Mouse (Mus musculus) frontal cortex, adult 2 months (tissue): ENCODE results near the gene Vwa8. TPM values are rescaled to one million over a fixed set of nuclear protein-coding genes. Genes with fewer than 3 reads are reported as not detected.

Experiments
- DNase-seq, 2 experiments: peaks; one replicate each; pipeline ENCODE4 v3.0.0; 2022; ENCODE audit warnings: low spot score in 1 of 2; ENCODE audit errors: extremely low spot score in 1 of 2
- polyA plus RNA-seq: library from polyadenylated mRNA; depleted of rRNA; stranded (reverse); fragments of >200 nt; gene quantifications from 2 replicates; pipeline ENCODE4 v1.2.3, GENCODE M21; 2012

Vwa8 gene
- polyA plus RNA-seq, 1 experiment: 27.9 TPM

GRCm38 (mm10) chr14:79164925-79165324, 316.1 kb downstream of the Vwa8 start:
- DNase-seq: no peak

- no peak for DNase-seq
Measured at GRCm38 (mm10) chr14:79174526-79174925, 325.7 kb downstream of the Vwa8 start.

GRCm38 (mm10) chr14:79177754-79178153, 328.9 kb downstream of the Vwa8 start:
- peak; percentile 30 to 68 for DNase-seq

- DNase-seq: no peak
Measured at GRCm38 (mm10) chr14:79178247-79178646, 329.4 kb downstream of the Vwa8 start.

- DNase-seq: no peak
Measured at GRCm38 (mm10) chr14:79180078-79180730, 331.4 kb downstream of the Vwa8 start.

- no peak for DNase-seq
Measured at GRCm38 (mm10) chr14:79181748-79182147, 332.9 kb downstream of the Vwa8 start.

GRCm38 (mm10) chr14:79182801-79183200, 333.9 kb downstream of the Vwa8 start:
- DNase-seq: peak in 1 of 2 experiments; percentile 0

GRCm38 (mm10) chr14:79183261-79183660, 334.4 kb downstream of the Vwa8 start:
- DNase-seq: peak in 1 of 2 experiments; percentile 0

GRCm38 (mm10) chr14:79184071-79184470, 335.2 kb downstream of the Vwa8 start:
- DNase-seq: peak in 1 of 2 experiments; percentile 0

- DNase-seq: peak in 1 of 2 experiments; percentile 15
Measured at GRCm38 (mm10) chr14:79185018-79185685, 336.3 kb downstream of the Vwa8 start.

- DNase-seq: peak in 1 of 2 experiments; percentile 9
Measured at GRCm38 (mm10) chr14:79186976-79187375, 338.1 kb downstream of the Vwa8 start.

- DNase-seq: no peak
Measured at GRCm38 (mm10) chr14:79196711-79197110, 347.9 kb downstream of the Vwa8 start.

GRCm38 (mm10) chr14:79198066-79198465, 349.2 kb downstream of the Vwa8 start:
- DNase-seq: no peak

- DNase-seq: peak in 1 of 2 experiments; percentile 45
Measured at GRCm38 (mm10) chr14:79200133-79200891, 351.5 kb downstream of the Vwa8 start.

- peak in 1 of 2 experiments; percentile 49 for DNase-seq
Measured at GRCm38 (mm10) chr14:79200892-79201285, 352.0 kb downstream of the Vwa8 start.

- no peak for DNase-seq
Measured at GRCm38 (mm10) chr14:79202722-79203362, 354.0 kb downstream of the Vwa8 start.

- DNase-seq: peak in 1 of 2 experiments; percentile 43
Measured at GRCm38 (mm10) chr14:79203496-79204158, 354.8 kb downstream of the Vwa8 start.

- DNase-seq: no peak
Measured at GRCm38 (mm10) chr14:79204866-79205265, 356.0 kb downstream of the Vwa8 start.

- peak in 1 of 2 experiments; percentile 79 for DNase-seq
Measured at GRCm38 (mm10) chr14:79206210-79206609, 357.4 kb downstream of the Vwa8 start.

- DNase-seq: no peak
Measured at GRCm38 (mm10) chr14:79208468-79208867, 359.6 kb downstream of the Vwa8 start.
